Mouse (Mus musculus) myocyte (in vitro differentiated cells): ENCODE measurements around the gene Zscan29. TPM values are rescaled to one million over a fixed set of nuclear protein-coding genes. Genes with fewer than 3 reads are reported as not detected.

Experiments
- H3K27me3 ChIP-seq: one replicate; pipeline ENCODE4 v1.6.1; 2011; ENCODE audit not compliant: control insufficient read depth, insufficient read depth, insufficient read length
- H3K36me3 ChIP-seq: one replicate; pipeline ENCODE4 v1.6.1; 2011; ENCODE audit not compliant: control insufficient read depth, insufficient read depth
- H3K4me2 ChIP-seq: one replicate; pipeline ENCODE4 v1.6.1; 2011; ENCODE audit warnings: low read depth, control low read depth
- H3K4me3 ChIP-seq: one replicate; pipeline ENCODE4 v1.5.1; 2011; ENCODE audit warnings: mild to moderate bottlenecking, control low read depth, moderate library complexity
- H3K79me2 ChIP-seq: one replicate; pipeline ENCODE4 v1.6.1; 2011; ENCODE audit not compliant: control insufficient read depth, insufficient read depth
- H3ac ChIP-seq: one replicate; pipeline ENCODE4 v1.6.1; 2011; ENCODE audit not compliant: control insufficient read depth, insufficient read length
- CEBPB ChIP-seq: IDR thresholded peaks from 2 replicates; pipeline ENCODE4 v1.6.1; 2011; ENCODE audit warnings: mild to moderate bottlenecking, moderate library complexity; ENCODE audit not compliant: poor library complexity, insufficient read depth, severe bottlenecking
- E2F4 ChIP-seq: IDR thresholded peaks from one replicate; pipeline ENCODE4 v1.6.1; 2011; ENCODE audit warnings: mild to moderate bottlenecking, control low read depth, moderate library complexity; ENCODE audit not compliant: insufficient read depth
- MAX ChIP-seq: IDR thresholded peaks from one replicate; pipeline ENCODE4 v1.6.1; 2011; ENCODE audit warnings: low read depth, mild to moderate bottlenecking, control low read depth
- MYOD1 ChIP-seq, 3 experiments: IDR thresholded peaks; one replicate each; pipeline ENCODE4 v1.6.1; 2011; ENCODE audit warnings: control low read depth in 2 of 3, low read depth in 2 of 3, mild to moderate bottlenecking in 2 of 3, moderate library complexity in 1 of 3; ENCODE audit not compliant: insufficient read length in 2 of 3, control insufficient read depth in 1 of 3
- MYOG ChIP-seq, 3 experiments: IDR thresholded peaks; one replicate each; pipeline ENCODE4 v1.6.1; 2011; ENCODE audit warnings: control low read depth in 2 of 3, low read depth in 2 of 3, mild to moderate bottlenecking in 2 of 3; ENCODE audit not compliant: insufficient read length in 2 of 3, control insufficient read depth in 1 of 3, insufficient read depth in 1 of 3
- POLR2A ChIP-seq: IDR thresholded peaks from one replicate; pipeline ENCODE4 v1.6.1; 2011; ENCODE audit warnings: low read depth, mild to moderate bottlenecking, control low read depth, moderate library complexity; ENCODE audit not compliant: insufficient read length
- POLR2AphosphoS2 ChIP-seq: IDR thresholded peaks from one replicate; pipeline ENCODE4 v1.6.1; 2011; ENCODE audit warnings: low read depth, control low read depth; ENCODE audit not compliant: insufficient read length
- REST ChIP-seq: IDR thresholded peaks from one replicate; pipeline ENCODE4 v1.6.1; 2011; ENCODE audit warnings: mild to moderate bottlenecking, control low read depth, moderate library complexity; ENCODE audit not compliant: insufficient read depth, insufficient read length
- SRF ChIP-seq: IDR thresholded peaks from one replicate; pipeline ENCODE4 v1.6.1; 2011; ENCODE audit warnings: low read depth; ENCODE audit not compliant: control insufficient read depth, insufficient read length
- TCF12 ChIP-seq: IDR thresholded peaks from one replicate; pipeline ENCODE4 v1.6.1; 2011; ENCODE audit warnings: mild to moderate bottlenecking, control low read depth; ENCODE audit not compliant: poor library complexity, insufficient read depth, severe bottlenecking
- TCF3 ChIP-seq: IDR thresholded peaks from one replicate; pipeline ENCODE4 v1.6.1; 2011; ENCODE audit warnings: low read depth, control low read depth; ENCODE audit not compliant: insufficient read length
- USF1 ChIP-seq: IDR thresholded peaks from one replicate; pipeline ENCODE4 v1.6.1; 2011; ENCODE audit warnings: low read depth, mild to moderate bottlenecking, control low read depth, moderate library complexity
- polyA plus RNA-seq: library from polyadenylated mRNA; unstranded; fragments of >200 nt; fragmentation: generic; extraction: Trizol; gene quantifications from one replicate; pipeline ENCODE4 v1.2.1, GENCODE M21; 2012; ENCODE audit warnings: missing spikeins

The Zscan29 gene
- polyA plus RNA-seq, 1 experiment: 3.2 TPM

- Histone ChIP-seq H3K4me3 (no peak overlapping the region), H3K79me2 (no peaks in the 10 kb centered on the region), H3K36me3 (peaks cover 36% of the 10 kb centered on the region), H3K27me3 (no peaks in the 10 kb centered on the region), H3K4me2 (no peak overlapping the region), H3ac (no peak overlapping the region)
- TF ChIP-seq MAX: no peak
- no peak for TF ChIP-seq MYOD1 (IDR thresholded peaks at IDR 0.05; ENCODE audit: control insufficient read depth in 1 of 3, insufficient read length in 2 of 3, low read depth in 2 of 3)
- TF ChIP-seq MYOG (IDR thresholded peaks at IDR 0.05; ENCODE audit: control insufficient read depth in 1 of 3, insufficient read depth in 1 of 3, insufficient read length in 2 of 3, low read depth in 2 of 3): no peak
- TF ChIP-seq POLR2AphosphoS2: no peak
- no peak for TF ChIP-seq USF1
- TF ChIP-seq TCF3: no peak
- no peak for TF ChIP-seq REST
Measured at GRCm38 (mm10) chr2:121178828-121179479, 8.0 kb upstream of the Zscan29 start.

GRCm38 (mm10) chr2:121170481-121170971 is 399 bp downstream of the Zscan29 start, which contains the start of gene Tubgcp4:
TSS of gene Tubgcp4 (plus strand) at chr2:121170654.
- Histone ChIP-seq H3ac (peak within 1 kb of the TSS; percentile 81), H3K4me3 (peak within 1 kb of the TSS; percentile 96), H3K4me2 (peak within 1 kb of the TSS; percentile 95), H3K36me3 (peaks cover 10% of the 10 kb centered on the region), H3K79me2 (peaks cover 16% of the 10 kb centered on the region), H3K27me3 (no peaks in the 10 kb centered on the region)
- TF ChIP-seq POLR2AphosphoS2 (no peak), MAX (no peak), REST (no peak), TCF3 (no peak), SRF (no peak), E2F4 (no peak), USF1 (no peak), POLR2A (no peak), MYOG (IDR thresholded peaks at IDR 0.05; ENCODE audit: control insufficient read depth in 1 of 3, insufficient read depth in 1 of 3, insufficient read length in 2 of 3, low read depth in 2 of 3) (no peak), CEBPB (no peak), MYOD1 (IDR thresholded peaks at IDR 0.05; ENCODE audit: control insufficient read depth in 1 of 3, insufficient read length in 2 of 3, low read depth in 2 of 3) (no peak), TCF12 (no peak)

- Histone ChIP-seq H3K36me3 (peaks cover 10% of the 10 kb centered on the region), H3ac (peak overlapping the region; percentile 81), H3K27me3 (no peaks in the 10 kb centered on the region), H3K79me2 (peaks cover 16% of the 10 kb centered on the region), H3K4me2 (peak overlapping the region; percentile 95), H3K4me3 (peak overlapping the region; percentile 96)
- TF ChIP-seq MAX (no peak), USF1 (no peak), MYOD1 (IDR thresholded peaks at IDR 0.05; ENCODE audit: control insufficient read depth in 1 of 3, insufficient read length in 2 of 3, low read depth in 2 of 3) (no peak), E2F4 (no peak), MYOG (IDR thresholded peaks at IDR 0.05; ENCODE audit: control insufficient read depth in 1 of 3, insufficient read depth in 1 of 3, insufficient read length in 2 of 3, low read depth in 2 of 3) (no peak), POLR2AphosphoS2 (no peak), TCF3 (no peak), TCF12 (no peak), SRF (no peak), REST (no peak), CEBPB (no peak), POLR2A (no peak)
Measured at GRCm38 (mm10) chr2:121169902-121170301, 1.0 kb downstream of the Zscan29 start.

GRCm38 (mm10) chr2:121169173-121169572 is 1.8 kb downstream of the Zscan29 start:
- H3K27me3 ChIP-seq: no peaks in the 10 kb centered on the region
- H3K4me2 ChIP-seq: peak overlapping the region; percentile 95
- TF ChIP-seq POLR2AphosphoS2 (no peak), TCF3 (no peak), TCF12 (no peak)
- H3K4me3 ChIP-seq: peak overlapping the region; percentile 96
- H3ac ChIP-seq: no peak overlapping the region
- peaks cover 10% of the 10 kb centered on the region for H3K36me3 ChIP-seq
- peaks cover 16% of the 10 kb centered on the region for H3K79me2 ChIP-seq

GRCm38 (mm10) chr2:121153100-121153499 is 17.8 kb downstream of the Zscan29 start:
- no peaks in the 10 kb centered on the region for H3K27me3 ChIP-seq
- no peak overlapping the region for H3ac ChIP-seq
- no peaks in the 10 kb centered on the region for H3K36me3 ChIP-seq
- H3K4me3 ChIP-seq: no peak overlapping the region
- no peaks in the 10 kb centered on the region for H3K79me2 ChIP-seq
- H3K4me2 ChIP-seq: no peak overlapping the region
- TF ChIP-seq POLR2A (no peak), REST (no peak), MYOD1 (IDR thresholded peaks at IDR 0.05; ENCODE audit: control insufficient read depth in 1 of 3, insufficient read length in 2 of 3, low read depth in 2 of 3) (no peak), MAX (no peak), TCF12 (no peak), TCF3 (no peak), E2F4 (no peak), SRF (no peak), MYOG (IDR thresholded peaks at IDR 0.05; ENCODE audit: control insufficient read depth in 1 of 3, insufficient read depth in 1 of 3, insufficient read length in 2 of 3, low read depth in 2 of 3) (no peak), CEBPB (no peak), POLR2AphosphoS2 (no peak), USF1 (no peak)
